Mouse (Mus musculus) CH12.LX (cell line): ENCODE results near the gene 4930522H14Rik.

ENCODE experiments used
- KAT2A ChIP-seq: IDR thresholded peaks from 2 replicates; pipeline ENCODE4 v1.6.1; 2012; ENCODE audit warnings: low read length, improper control_type of control experiment, inconsistent platforms; ENCODE audit not compliant: insufficient replicate concordance
- RAD21 ChIP-seq: IDR thresholded peaks from 2 replicates; pipeline ENCODE4 v1.6.1; 2011; ENCODE audit warnings: low read depth, mild to moderate bottlenecking, low read length, improper control_type of control experiment, moderate library complexity

DNA sequence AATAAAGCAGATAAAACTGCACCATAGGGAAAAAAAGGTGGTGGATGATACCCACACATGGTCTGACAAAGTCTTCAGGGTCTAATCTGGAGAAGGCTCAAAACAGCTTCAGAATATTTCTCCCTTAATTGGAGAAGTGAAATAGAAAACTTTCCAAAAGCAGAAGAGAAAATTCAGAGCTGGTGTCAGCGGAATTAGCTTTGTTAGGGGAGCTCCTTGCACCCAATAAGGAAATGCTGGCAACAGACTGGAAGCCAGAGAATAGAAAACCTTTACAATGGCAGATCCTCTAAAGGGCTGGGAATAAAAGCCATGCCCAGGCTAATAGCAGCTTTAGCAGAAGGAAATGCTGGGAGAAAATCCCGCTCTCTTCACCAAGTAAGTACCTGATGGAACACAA, 15.4 kb upstream of the 4930522H14Rik start:
- TF ChIP-seq KAT2A (no peak), RAD21 (no peak)
